Mouse (Mus musculus) embryonic facial prominence, embryonic 13.5 days (tissue): ENCODE data around the gene Nme7. TPM values are rescaled to one million over a fixed set of nuclear protein-coding genes. Genes with fewer than 3 reads are reported as not detected.

ENCODE experiments used
- ATAC-seq: fragments of 200-750 bp; cut with Nextera tagmentation; 2 replicates; pipeline ENCODE4 v1.8.0; 2017; ENCODE audit warnings: low read depth; ENCODE audit not compliant: insufficient number of reproducible peaks, insufficient read depth, low FRiP score, low TSS enrichment
- H3K27ac ChIP-seq: fragments of 300-500 bp; sonication (generic); 2 replicates; pipeline ENCODE4 v1.5.1; 2015; ENCODE audit warnings: moderate library complexity, mild to moderate bottlenecking, inconsistent platforms
- H3K27me3 ChIP-seq: fragments of 300-500 bp; sonication (generic); 2 replicates; pipeline ENCODE4 v1.6.1; 2015; ENCODE audit warnings: mild to moderate bottlenecking, inconsistent platforms
- H3K36me3 ChIP-seq: fragments of 300-500 bp; sonication (generic); 2 replicates; pipeline ENCODE4 v1.6.1; 2015; ENCODE audit warnings: mild to moderate bottlenecking, inconsistent platforms
- H3K4me1 ChIP-seq: fragments of 300-500 bp; sonication (generic); 2 replicates; pipeline ENCODE4 v1.6.1; 2015; ENCODE audit warnings: inconsistent platforms
- H3K4me2 ChIP-seq: fragments of 300-500 bp; sonication (generic); 2 replicates; pipeline ENCODE4 v1.6.1; 2015; ENCODE audit warnings: moderate library complexity, mild to moderate bottlenecking, inconsistent platforms
- H3K4me3 ChIP-seq: fragments of 300-500 bp; sonication (generic); 2 replicates; pipeline ENCODE4 v1.5.1; 2015; ENCODE audit warnings: mild to moderate bottlenecking, inconsistent platforms
- H3K9ac ChIP-seq: fragments of 300-500 bp; sonication (generic); 2 replicates; pipeline ENCODE4 v1.6.1; 2015; ENCODE audit warnings: mild to moderate bottlenecking, inconsistent platforms
- H3K9me3 ChIP-seq: fragments of 300-500 bp; sonication (generic); 2 replicates; pipeline ENCODE4 v1.6.1; 2016; ENCODE audit warnings: inconsistent platforms
- WGBS: fragments of 180-500 bp; shearing (Covaris S2); methylation state at CpG from one replicate; pipeline ENCODE4 v1.1.7; 2015; ENCODE audit warnings: mixed read lengths; 5-methylcytosine and 5-hydroxymethylcytosine counted together
- polyA plus RNA-seq: library from polyadenylated mRNA; unstranded; fragments of >200 nt; fragmentation: Nextera tagmentation; extraction: Ambion mirVana; gene quantifications from 2 replicates; pipeline ENCODE4 v1.2.1, GENCODE M21; 2015

Nme7 gene
- polyA plus RNA-seq, 1 experiment from 2014 or later: 48.3 TPM

DNA sequence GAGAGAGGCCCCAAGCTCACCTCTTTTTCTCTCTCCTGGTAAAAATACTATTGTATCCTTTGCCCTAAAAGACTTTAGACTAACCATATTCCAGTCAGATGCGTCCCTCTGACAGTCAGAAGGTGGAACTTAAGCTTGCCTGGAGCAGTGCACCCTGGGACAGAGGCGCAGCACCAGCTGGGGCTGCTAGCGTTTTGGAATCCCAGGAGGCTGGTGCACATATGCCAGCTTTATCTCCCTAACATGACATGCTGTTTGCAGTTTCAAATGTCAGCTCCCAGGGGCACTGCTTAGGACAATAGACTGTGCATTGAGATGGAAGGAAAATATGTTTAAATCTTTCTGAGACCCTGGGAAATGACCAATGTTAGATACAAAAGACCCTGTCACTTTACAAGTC lies 88.3 kb downstream of the Nme7 start:
- H3K4me3 ChIP-seq: no peak overlapping the region
- WGBS: 44% methylated on average over 3 of the region's 3 CpGs
- no peaks in the 10 kb centered on the region for H3K9me3 ChIP-seq
- H3K4me1 ChIP-seq: no peaks in the 10 kb centered on the region
- ATAC-seq: no peak
- peaks cover 9% of the 10 kb centered on the region; the same call in 1 of the 2 replicates for H3K36me3 ChIP-seq
- no peaks in the 10 kb centered on the region for H3K27me3 ChIP-seq
- no peak overlapping the region for H3K4me2 ChIP-seq
- no peak overlapping the region for H3K9ac ChIP-seq
- no peak overlapping the region for H3K27ac ChIP-seq

DNA sequence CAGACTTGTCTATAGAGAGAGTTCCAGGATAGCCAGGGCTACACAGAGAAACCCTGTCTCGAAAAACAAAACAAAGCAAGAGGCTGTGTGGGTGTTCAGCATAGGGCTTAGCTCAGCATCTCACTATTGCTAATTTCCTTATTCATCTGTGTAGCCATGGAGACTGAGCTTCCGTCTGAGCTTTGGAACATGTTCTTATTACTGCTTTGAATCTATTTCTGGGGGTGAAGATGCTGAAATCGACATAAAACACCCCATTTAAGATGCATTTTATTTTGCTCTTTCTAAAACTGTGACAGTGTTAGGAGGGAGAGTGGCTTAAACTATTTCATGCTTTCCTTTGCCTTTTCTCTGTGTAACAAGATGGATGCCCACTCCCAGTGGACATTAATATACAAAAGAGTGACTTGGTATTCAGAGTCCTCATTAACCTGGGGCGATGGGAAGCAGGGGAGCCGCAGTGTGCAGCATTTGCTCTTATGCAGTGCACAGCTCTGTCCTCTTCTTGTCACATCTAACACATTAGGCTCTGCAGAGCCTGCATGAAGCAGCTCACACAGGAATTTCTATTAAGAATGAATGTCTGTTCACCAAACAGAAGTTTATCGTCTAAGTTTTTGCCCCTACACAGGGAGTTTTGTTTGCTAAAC lies 91.3 kb downstream of the Nme7 start:
- 86% methylated on average over 6 of the region's 6 CpGs for WGBS
- no peak overlapping the region for H3K4me2 ChIP-seq
- ATAC-seq: no peak

DNA sequence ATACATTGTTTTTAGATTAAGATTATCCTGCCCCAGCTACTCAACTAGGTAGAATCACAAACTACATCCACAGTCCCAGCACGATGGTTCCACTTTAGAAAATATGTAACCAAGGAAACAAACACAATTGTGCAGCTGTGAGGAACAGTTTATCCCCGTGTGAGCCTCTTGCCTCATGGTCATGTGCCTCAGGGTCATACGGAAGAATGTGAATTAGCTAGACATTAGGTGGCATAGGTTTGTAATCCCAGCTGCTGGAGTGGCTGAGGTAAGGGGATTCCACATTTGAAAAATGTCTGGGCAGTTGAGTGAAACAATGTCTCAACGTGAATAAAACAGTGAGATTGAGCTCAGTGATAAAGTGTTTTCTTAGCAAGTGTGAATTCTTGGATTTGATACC lies 93.8 kb downstream of the Nme7 start:
- Histone ChIP-seq H3K4me2 (no peak overlapping the region), H3K27me3 (no peaks in the 10 kb centered on the region), H3K4me1 (no peaks in the 10 kb centered on the region), H3K9ac (no peak overlapping the region), H3K36me3 (peaks cover 13% of the 10 kb centered on the region), H3K4me3 (no peak overlapping the region), H3K9me3 (0 out of 2 replicates have a peak, but pooled peaks cover 4% of the 10 kb centered on the region), H3K27ac (no peak overlapping the region)
- ATAC-seq: no peak
- 54% methylated on average over 4 of the region's 4 CpGs for WGBS

More for the DNA sequence above, 91.3 kb downstream of the Nme7 start:
- H3K27ac ChIP-seq: no peak overlapping the region
- no peaks in the 10 kb centered on the region for H3K9me3 ChIP-seq
- H3K4me3 ChIP-seq: no peak overlapping the region
- H3K27me3 ChIP-seq: no peaks in the 10 kb centered on the region
- peaks cover 4% of the 10 kb centered on the region; the same call in 1 of the 2 replicates for H3K36me3 ChIP-seq
- no peaks in the 10 kb centered on the region for H3K4me1 ChIP-seq
- no peak overlapping the region for H3K9ac ChIP-seq

DNA sequence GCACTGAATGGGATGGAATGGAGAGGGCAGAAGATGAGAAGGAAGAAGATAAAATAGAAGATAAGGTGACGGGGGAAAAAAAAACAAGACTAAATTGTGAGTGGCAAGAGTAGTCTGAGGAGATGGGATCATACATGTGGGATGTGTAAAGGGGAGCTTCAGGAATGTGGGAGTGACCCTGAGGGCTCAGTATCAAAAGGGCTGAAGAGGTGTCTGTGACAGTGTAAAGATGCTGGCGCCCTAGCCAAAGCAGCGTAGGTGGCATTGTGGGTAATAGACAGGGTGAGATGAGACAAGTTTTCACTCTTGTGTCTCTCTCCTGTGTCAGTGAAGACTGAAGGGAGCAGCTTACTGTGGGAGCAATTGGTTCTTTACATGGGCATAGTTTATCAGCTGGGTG lies 95.7 kb downstream of the Nme7 start:
- Histone ChIP-seq H3K27me3 (no peaks in the 10 kb centered on the region), H3K4me1 (no peaks in the 10 kb centered on the region), H3K9me3 (0 out of 2 replicates have a peak, but pooled peaks cover 4% of the 10 kb centered on the region), H3K36me3 (peaks cover 28% of the 10 kb centered on the region), H3K4me3 (no peak overlapping the region), H3K27ac (no peak overlapping the region), H3K4me2 (no peak overlapping the region), H3K9ac (no peak overlapping the region)
- ATAC-seq: no peak
- WGBS: 91% methylated on average over 3 of the region's 3 CpGs

DNA sequence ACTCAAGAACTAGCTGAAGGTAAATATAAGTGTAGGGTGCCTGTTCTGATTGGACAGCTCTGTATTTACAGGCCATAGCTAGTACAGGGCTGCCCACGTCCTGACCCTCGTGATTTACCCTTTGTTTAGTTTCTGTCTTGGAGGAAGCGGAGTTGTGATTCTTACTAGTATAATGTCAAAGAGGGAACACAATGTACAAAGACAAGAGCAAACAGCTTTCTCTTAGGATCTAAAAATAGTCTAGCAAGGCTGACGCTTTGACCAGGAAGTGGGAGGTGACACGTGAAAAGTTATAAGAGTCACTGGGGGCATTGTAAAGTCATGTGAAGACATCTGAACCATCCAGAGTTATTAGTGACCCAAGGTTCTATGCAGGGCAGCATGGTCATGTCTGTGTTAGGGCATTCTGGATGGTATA lies 101.5 kb downstream of the Nme7 start:
- no peaks in the 10 kb centered on the region for H3K4me1 ChIP-seq
- no peak overlapping the region for H3K4me3 ChIP-seq
- H3K36me3 ChIP-seq: peaks cover 26% of the 10 kb centered on the region
- no peak for ATAC-seq
- H3K9me3 ChIP-seq: 0 out of 2 replicates have a peak, but pooled peaks cover 4% of the 10 kb centered on the region
- no peaks in the 10 kb centered on the region for H3K27me3 ChIP-seq
- no peak overlapping the region for H3K4me2 ChIP-seq
- WGBS: 75% methylated on average over 5 of the region's 5 CpGs
- H3K27ac ChIP-seq: no peak overlapping the region
- H3K9ac ChIP-seq: no peak overlapping the region

DNA sequence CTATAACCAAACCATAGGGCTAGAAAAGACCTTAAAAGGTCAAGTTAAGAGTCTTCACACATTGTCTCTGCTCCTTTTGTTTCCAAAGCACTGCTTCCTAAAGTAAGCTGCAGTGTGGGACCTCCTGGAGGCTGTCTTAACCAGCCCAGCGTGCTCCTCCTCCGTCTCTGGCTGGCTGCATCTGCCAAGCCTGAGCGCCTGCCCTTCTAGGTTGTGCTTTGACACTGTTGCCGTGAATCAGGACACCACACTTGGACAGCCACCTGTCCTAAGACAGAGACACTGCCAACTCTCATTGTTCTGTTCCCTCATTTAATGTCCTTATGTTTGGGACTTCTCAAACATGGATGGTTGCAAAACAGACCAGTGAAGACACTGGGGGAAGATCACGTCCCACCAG lies 102.6 kb downstream of the Nme7 start:
- H3K9me3 ChIP-seq: 0 out of 2 replicates have a peak, but pooled peaks cover 4% of the 10 kb centered on the region
- H3K4me3 ChIP-seq: no peak overlapping the region
- H3K27ac ChIP-seq: no peak overlapping the region
- H3K27me3 ChIP-seq: no peaks in the 10 kb centered on the region
- no peaks in the 10 kb centered on the region for H3K4me1 ChIP-seq
- no peak for ATAC-seq
- H3K4me2 ChIP-seq: no peak overlapping the region
- no peak overlapping the region for H3K9ac ChIP-seq
- WGBS: 74% methylated on average over 5 of the region's 5 CpGs
- H3K36me3 ChIP-seq: peaks cover 26% of the 10 kb centered on the region

DNA sequence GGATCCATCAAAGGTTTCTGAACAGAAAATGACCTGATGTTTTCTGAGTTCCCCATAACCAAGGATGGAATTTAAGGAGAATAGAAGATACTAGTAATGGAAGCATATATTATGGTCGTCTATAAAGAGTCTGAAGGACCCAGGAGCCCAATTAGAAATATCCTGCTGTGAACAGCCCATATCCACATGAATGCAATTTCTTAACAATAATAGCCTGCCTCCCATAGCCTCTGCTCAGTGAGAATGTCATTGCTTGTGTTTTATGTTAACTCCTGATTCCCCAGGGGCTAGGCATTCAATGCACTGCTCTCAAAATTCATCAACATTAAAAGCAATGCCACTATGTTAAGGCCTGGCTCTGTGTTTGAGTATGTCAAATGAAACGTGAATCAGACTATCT lies 104.7 kb downstream of the Nme7 start:
- H3K4me3 ChIP-seq: no peak overlapping the region
- peaks cover 12% of the 10 kb centered on the region for H3K36me3 ChIP-seq
- whole genome bisulfite sequencing: 58% methylated on average over 2 of the region's 2 CpGs
- no peak overlapping the region for H3K4me2 ChIP-seq
- H3K4me1 ChIP-seq: no peaks in the 10 kb centered on the region
- no peak overlapping the region for H3K27ac ChIP-seq
- H3K9me3 ChIP-seq: no peaks in the 10 kb centered on the region
- no peak overlapping the region for H3K9ac ChIP-seq
- H3K27me3 ChIP-seq: no peaks in the 10 kb centered on the region
- no peak for ATAC-seq

DNA sequence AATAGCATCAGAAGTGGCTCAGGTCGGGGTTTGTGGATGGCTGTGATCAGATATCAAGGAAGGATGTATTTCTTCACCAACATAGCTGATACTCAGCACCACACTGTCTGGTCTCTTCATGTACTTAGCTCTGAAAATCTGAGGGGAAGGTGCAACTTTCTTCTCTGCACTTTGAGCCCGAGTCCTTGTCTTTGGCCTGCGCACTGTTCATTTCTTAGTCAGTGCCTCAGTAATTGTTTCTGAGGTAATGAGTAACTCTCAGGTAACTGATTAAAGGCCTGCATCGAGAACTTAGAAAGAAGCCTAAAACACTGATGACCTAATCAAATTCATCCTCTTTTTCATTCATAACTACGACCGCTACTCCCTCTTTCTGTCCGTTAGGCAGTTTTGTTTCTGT lies 107.4 kb downstream of the Nme7 start:
- Histone ChIP-seq H3K4me1 (no peaks in the 10 kb centered on the region), H3K4me3 (no peak overlapping the region), H3K9me3 (no peaks in the 10 kb centered on the region), H3K27ac (no peak overlapping the region), H3K36me3 (peaks cover 4% of the 10 kb centered on the region; the same call in 1 of the 2 replicates), H3K4me2 (no peak overlapping the region), H3K9ac (no peak overlapping the region), H3K27me3 (no peaks in the 10 kb centered on the region)
- 90% methylated on average over 7 of the region's 7 CpGs for WGBS
- no peak for ATAC-seq

DNA sequence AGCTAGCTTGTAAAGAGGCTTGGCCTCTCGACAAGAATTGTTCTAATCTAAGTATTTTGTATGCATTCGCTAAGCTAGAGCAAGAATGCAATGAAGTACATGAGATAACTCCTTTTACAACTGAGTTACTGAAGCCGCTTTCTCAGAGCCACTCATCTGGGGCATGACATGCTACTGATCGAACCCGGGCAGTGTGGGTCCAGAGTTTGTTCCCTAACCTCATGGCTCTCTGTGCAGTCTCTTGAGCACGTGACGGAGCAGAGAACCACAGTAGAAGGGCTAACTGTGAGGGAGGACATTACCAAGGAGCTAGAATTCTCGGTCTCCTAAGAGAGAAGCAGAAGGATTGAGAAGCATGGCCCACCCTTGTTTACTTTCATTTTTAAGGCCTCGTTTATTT lies 109.0 kb downstream of the Nme7 start:
- Histone ChIP-seq H3K4me2 (no peak overlapping the region), H3K9me3 (no peaks in the 10 kb centered on the region), H3K4me3 (no peak overlapping the region), H3K4me1 (no peaks in the 10 kb centered on the region), H3K9ac (no peak overlapping the region), H3K27ac (no peak overlapping the region), H3K36me3 (peaks cover 4% of the 10 kb centered on the region; the same call in 1 of the 2 replicates), H3K27me3 (no peaks in the 10 kb centered on the region)
- no peak for ATAC-seq
- 94% methylated on average over 9 of the region's 9 CpGs for WGBS

DNA sequence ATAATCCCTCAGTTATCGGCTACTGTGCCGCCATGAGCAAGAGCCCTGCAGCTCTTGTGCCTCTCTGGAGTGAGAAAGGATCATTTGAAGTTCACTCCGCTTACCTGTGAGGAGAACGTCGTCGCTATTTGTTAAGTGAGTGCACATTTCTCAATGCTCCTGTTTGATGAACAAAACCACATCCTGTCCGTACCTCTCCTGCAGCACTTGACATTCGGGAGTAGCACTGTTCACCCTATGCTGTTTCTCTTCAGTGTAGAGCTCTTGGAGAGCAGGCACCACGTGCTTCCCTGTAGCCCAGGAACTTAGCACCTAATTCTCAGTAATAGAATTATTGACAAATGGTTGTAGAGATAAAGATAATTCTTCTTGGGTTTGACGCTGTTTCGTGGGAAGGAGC lies 109.7 kb downstream of the Nme7 start:
- no peak overlapping the region for H3K4me2 ChIP-seq
- WGBS: 94% methylated on average over 11 of the region's 11 CpGs

DNA sequence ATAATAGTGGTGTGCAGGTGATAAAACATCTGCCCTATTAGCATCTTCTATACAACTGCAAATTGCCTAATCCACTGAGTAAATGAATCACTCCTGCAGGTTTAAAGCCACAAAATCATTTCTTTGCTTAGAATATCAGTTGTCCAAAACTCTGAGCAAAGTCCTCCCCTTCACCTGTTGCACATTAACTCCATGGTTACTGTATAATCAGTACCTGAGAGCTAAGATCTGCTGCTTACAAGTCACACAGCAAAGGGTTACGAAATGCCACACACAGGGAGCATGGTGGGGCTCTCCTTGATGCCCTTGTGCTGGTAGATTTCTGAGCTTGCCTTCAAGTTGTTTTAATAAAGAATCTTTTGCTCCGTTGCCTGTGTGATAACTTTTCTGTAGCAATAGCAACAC lies 111.4 kb downstream of the Nme7 start:
- H3K27me3 ChIP-seq: no peaks in the 10 kb centered on the region

More for the DNA sequence above, 109.7 kb downstream of the Nme7 start:
- Histone ChIP-seq H3K4me3 (no peak overlapping the region), H3K36me3 (peaks cover 4% of the 10 kb centered on the region; the same call in 1 of the 2 replicates), H3K27me3 (no peaks in the 10 kb centered on the region), H3K27ac (no peak overlapping the region), H3K9ac (no peak overlapping the region), H3K9me3 (no peaks in the 10 kb centered on the region), H3K4me1 (no peaks in the 10 kb centered on the region)
- ATAC-seq: no peak

DNA sequence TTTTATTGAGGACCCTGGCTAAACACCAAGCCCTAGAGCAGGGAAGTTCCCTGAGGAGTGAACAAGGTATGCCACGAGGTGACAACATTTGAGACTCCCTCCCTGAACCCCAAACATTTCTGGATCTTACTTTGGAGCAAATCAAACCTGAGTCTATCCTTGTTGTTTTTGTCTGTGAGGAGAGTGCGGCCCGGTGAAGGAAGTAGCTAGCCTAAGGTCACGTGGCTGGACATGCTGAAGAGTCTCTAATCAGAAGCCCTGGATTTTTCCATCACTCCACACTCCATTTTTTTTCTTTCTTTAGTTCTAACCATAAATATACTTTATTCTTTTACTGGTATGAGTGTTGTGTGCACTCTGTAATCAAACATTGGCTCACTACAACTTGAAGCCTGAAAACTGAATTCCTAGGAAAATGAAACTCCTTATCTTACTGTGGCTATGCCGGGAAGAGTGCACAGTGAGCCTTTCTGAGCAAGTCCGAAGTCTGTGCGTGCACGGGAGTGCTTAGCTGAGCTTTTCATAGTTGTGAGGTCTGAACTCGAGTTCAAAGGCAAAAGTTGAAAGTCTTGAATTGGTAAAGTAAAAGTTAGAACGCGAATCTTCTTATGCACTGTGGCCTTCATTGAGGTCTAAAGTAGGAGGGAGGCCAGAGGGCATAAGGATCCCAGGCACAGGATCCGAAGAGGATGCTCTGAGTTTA lies 112.9 kb downstream of the Nme7 start:
- Histone ChIP-seq H3K4me3 (no peak overlapping the region), H3K27me3 (no peaks in the 10 kb centered on the region), H3K27ac (no peak overlapping the region), H3K36me3 (peaks cover 4% of the 10 kb centered on the region; the same call in 1 of the 2 replicates), H3K9me3 (no peaks in the 10 kb centered on the region), H3K4me1 (no peaks in the 10 kb centered on the region), H3K4me2 (no peak overlapping the region), H3K9ac (no peak overlapping the region)
- 84% methylated on average over 12 of the region's 12 CpGs for WGBS
- no peak for ATAC-seq

More for the DNA sequence above, 111.4 kb downstream of the Nme7 start:
- H3K4me1 ChIP-seq: no peaks in the 10 kb centered on the region
- no peak overlapping the region for H3K27ac ChIP-seq
- H3K36me3 ChIP-seq: peaks cover 4% of the 10 kb centered on the region; the same call in 1 of the 2 replicates
- H3K4me3 ChIP-seq: no peak overlapping the region
- WGBS: 77% methylated on average over 2 of the region's 2 CpGs
- H3K9me3 ChIP-seq: no peaks in the 10 kb centered on the region
- ATAC-seq: no peak
- no peak overlapping the region for H3K4me2 ChIP-seq
- H3K9ac ChIP-seq: no peak overlapping the region
